Mouse (Mus musculus): ENCODE measurements around the gene Itgb5.

GRCm38 (mm10) chr16:33923001-33923316, 93.5 kb downstream of the Itgb5 start:
- no peak for TF ChIP-seq CTCF (IDR thresholded peaks at IDR 0.05; ENCODE audit: extremely low read depth, insufficient read depth, low read length)
- TF ChIP-seq POLR2A (IDR thresholded peaks at IDR 0.05; ENCODE audit: extremely low read depth, insufficient read depth, low read length): no peak
